Mouse (Mus musculus): Measurements from ENCODE around the gene Clec4d.

DNA sequence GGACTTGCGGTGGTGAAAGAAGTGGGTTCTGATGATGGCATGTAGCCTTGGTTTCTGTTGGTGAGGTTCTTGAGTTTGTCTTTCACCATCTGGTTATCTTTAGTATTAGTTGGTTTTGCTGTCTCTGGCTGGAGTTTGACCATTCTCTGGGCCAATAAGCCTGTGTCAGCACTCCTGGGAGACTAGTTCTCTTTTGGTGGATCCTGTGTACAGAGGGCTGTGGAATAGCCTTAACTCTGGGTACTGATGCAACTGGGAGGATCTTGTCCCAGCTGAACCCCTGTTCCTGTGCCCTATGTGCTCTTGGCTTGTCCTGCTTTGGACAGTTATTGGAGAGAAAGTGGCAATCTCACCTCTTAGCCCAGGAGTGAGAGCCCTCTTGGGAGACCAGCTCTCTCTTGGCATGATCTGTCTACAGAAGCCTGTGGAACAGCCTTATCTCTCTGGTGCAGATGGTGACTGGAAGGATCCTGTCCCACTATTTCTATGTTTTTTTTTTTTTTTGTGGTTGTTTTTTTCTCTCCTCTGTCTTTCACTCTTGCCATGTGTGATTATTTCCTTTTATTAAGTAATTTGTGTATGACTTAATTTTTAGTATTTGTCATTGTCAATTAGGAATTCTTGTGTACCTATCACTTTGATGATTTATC, 31.0 kb downstream of the Clec4d start:
- TF ChIP-seq ZC3H11A (IDR thresholded peaks at IDR 0.05; ENCODE audit: borderline replicate concordance, low read depth, low read length) = no peak
- no peak for TF ChIP-seq HCFC1 (IDR thresholded peaks at IDR 0.05; ENCODE audit: borderline replicate concordance, insufficient read depth, low read length)
